Mouse (Mus musculus) midbrain, postnatal 0 days (tissue): ENCODE measurements around the gene Mfsd14a. TPM values are rescaled to one million over a fixed set of nuclear protein-coding genes. Genes with fewer than 3 reads are reported as not detected.

Experiments used
- ATAC-seq: fragments of 200-750 bp; cut with Nextera tagmentation; 2 replicates; pipeline ENCODE4 v1.8.0; 2017; ENCODE audit warnings: moderate number of reproducible peaks, mild to moderate bottlenecking, moderate TSS enrichment, moderate library complexity; ENCODE audit not compliant: low FRiP score
- DNase-seq: peaks from one replicate; pipeline ENCODE4 v3.0.0-alpha.2; 2015; ENCODE audit warnings: low spot score
- H3K27ac ChIP-seq: fragments of 300-500 bp; sonication (generic); 2 replicates; pipeline ENCODE4 v1.5.1; 2014; ENCODE audit warnings: low read depth, mild to moderate bottlenecking, low read length, mixed read lengths
- H3K27me3 ChIP-seq: fragments of 300-500 bp; sonication (generic); 2 replicates; pipeline ENCODE4 v1.6.1; 2014; ENCODE audit warnings: low read length, control low read depth, mixed read lengths; ENCODE audit not compliant: insufficient read depth
- H3K36me3 ChIP-seq: fragments of 300-500 bp; sonication (generic); 2 replicates; pipeline ENCODE4 v1.6.1; 2014; ENCODE audit warnings: low read length, control low read depth, mixed read lengths; ENCODE audit not compliant: insufficient read depth
- H3K4me1 ChIP-seq: fragments of 300-500 bp; sonication (generic); 2 replicates; pipeline ENCODE4 v1.6.1; 2014; ENCODE audit warnings: mild to moderate bottlenecking, control low read depth, antibody characterized with exemption, low read length, mixed read lengths; ENCODE audit not compliant: insufficient read depth
- H3K4me2 ChIP-seq: fragments of 300-500 bp; sonication (generic); 2 replicates; pipeline ENCODE4 v1.6.1; 2014; ENCODE audit warnings: low read depth, mild to moderate bottlenecking, low read length, mixed read lengths; ENCODE audit not compliant: poor library complexity, severe bottlenecking
- H3K4me3 ChIP-seq: fragments of 300-500 bp; sonication (generic); 2 replicates; pipeline ENCODE4 v1.5.1; 2014; ENCODE audit warnings: low read depth, mild to moderate bottlenecking, low read length, moderate library complexity
- H3K9ac ChIP-seq: fragments of 300-500 bp; sonication (generic); replicated peaks from 2 replicates; pipeline ENCODE4 v1.6.1; 2014; ENCODE audit warnings: mild to moderate bottlenecking, low read length, moderate library complexity, mixed read lengths; ENCODE audit not compliant: poor library complexity, severe bottlenecking
- H3K9me3 ChIP-seq: fragments of 300-500 bp; sonication (generic); 2 replicates; pipeline ENCODE4 v1.6.1; 2016; ENCODE audit warnings: low read length, control low read depth
- CTCF ChIP-seq: IDR thresholded peaks from 2 replicates; pipeline ENCODE4 v1.5.1; 2016; ENCODE audit warnings: antibody characterized with exemption, mild to moderate bottlenecking
- WGBS: fragments of 180-500 bp; shearing (Covaris S2); extraction: QIAGEN DNeasy Blood & Tissue Kit; methylation state at CpG from one replicate; pipeline ENCODE4 v1.1.7; 2014; 5-methylcytosine and 5-hydroxymethylcytosine counted together
- polyA plus RNA-seq: library from polyadenylated mRNA; unstranded; fragments of >200 nt; fragmentation: Nextera tagmentation; extraction: Ambion mirVana; gene quantifications from 2 replicates; pipeline ENCODE4 v1.2.1, GENCODE M21; 2015
- total RNA-seq: library from RNA; depleted of rRNA; stranded (reverse); fragments of >200 nt; gene quantifications from 2 replicates; pipeline ENCODE4 v1.2.3, GENCODE M21; 2014

Gene Mfsd14a
- total and polyA plus RNA-seq, 2 experiments from 2014 or later: 50.6 to 51.1 TPM

DNA sequence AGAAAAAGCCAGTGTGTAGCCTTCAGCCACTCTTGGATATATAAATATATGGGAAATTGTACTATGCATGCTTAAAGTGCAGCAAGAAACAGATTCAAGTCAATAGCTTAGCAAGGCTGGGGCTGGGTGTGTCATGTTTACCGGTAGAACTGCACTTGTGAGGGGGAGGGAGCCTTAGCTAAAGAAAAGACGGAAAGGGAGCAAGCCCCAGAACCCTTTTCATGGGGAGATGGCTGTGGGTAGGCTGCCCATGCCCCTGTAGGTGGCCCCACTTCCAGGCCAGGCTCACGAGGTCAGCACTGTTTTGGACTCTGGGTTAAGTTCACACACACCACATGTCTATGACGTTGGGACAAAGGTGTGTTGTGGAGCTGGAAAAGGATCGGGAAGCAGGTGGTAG, 26.7 kb downstream of the Mfsd14a start:
- TF ChIP-seq CTCF: no peak
- DNase-seq (no peak), ATAC-seq (no peak)
- Histone ChIP-seq H3K27ac (no peak overlapping the region), H3K4me2 (no peak overlapping the region), H3K4me3 (no peak overlapping the region), H3K9ac (no peak overlapping the region), H3K9me3 (no peaks in the 10 kb centered on the region), H3K27me3 (no peaks in the 10 kb centered on the region), H3K4me1 (no peaks in the 10 kb centered on the region), H3K36me3 (peaks cover 54% of the 10 kb centered on the region)
- WGBS: 63% methylated on average over 5 of the region's 5 CpGs

DNA sequence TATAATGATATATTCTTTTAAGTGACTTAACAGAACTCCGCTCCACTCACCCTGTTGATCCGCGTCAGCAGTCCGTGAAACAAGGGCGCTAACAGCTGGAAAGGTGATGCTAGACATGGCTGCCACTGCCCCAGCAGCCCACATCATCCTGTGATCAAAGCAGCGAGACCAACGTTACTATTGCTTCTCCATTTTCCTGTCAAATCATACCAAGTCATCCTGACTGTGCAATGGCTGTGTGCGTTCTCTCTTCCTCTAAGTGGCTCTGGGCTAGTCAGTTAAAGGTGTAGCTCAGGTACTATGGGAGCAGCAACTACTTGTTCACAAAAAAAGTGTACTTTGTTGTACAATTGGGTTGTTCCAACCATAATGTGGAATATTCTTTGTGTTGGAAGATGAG, 27.6 kb downstream of the Mfsd14a start:
- no peak for ATAC-seq

DNA sequence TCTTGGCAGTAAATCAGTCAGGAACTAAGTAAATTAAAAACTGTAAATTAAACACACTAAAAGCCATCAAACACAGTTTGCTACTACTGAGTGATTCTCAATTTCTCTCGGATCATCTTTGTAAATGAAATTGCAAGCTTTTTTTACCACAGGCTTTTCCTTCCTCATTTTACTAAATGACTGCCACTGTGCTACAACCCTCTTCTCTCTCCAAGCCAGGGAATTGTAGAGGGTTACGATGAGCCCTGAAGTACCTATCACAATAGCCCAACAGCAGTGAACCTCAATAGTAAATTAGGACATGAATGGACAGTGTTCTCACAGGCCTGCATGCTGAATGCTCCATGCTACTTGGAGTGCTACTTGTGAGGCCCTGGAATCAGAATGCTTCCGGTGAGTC, 28.4 kb downstream of the Mfsd14a start:
- no peak for TF ChIP-seq CTCF
- DNase-seq: no peak
- Histone ChIP-seq H3K4me2 (no peak overlapping the region), H3K27me3 (no peaks in the 10 kb centered on the region), H3K4me3 (no peak overlapping the region), H3K9ac (no peak overlapping the region), H3K4me1 (no peaks in the 10 kb centered on the region), H3K36me3 (peaks cover 40% of the 10 kb centered on the region), H3K9me3 (no peaks in the 10 kb centered on the region), H3K27ac (no peak overlapping the region)
- 90% methylated on average over 3 of the region's 3 CpGs for WGBS
- no peak for ATAC-seq

More for the DNA sequence above, 27.6 kb downstream of the Mfsd14a start:
- H3K4me3 ChIP-seq: no peak overlapping the region
- H3K36me3 ChIP-seq: peaks cover 47% of the 10 kb centered on the region
- no peaks in the 10 kb centered on the region for H3K27me3 ChIP-seq
- H3K9ac ChIP-seq: no peak overlapping the region
- 94% methylated on average over 8 of the region's 8 CpGs for WGBS
- H3K27ac ChIP-seq: no peak overlapping the region
- DNase-seq: no peak
- no peaks in the 10 kb centered on the region for H3K9me3 ChIP-seq
- no peaks in the 10 kb centered on the region for H3K4me1 ChIP-seq
- no peak for TF ChIP-seq CTCF
- no peak overlapping the region for H3K4me2 ChIP-seq

DNA sequence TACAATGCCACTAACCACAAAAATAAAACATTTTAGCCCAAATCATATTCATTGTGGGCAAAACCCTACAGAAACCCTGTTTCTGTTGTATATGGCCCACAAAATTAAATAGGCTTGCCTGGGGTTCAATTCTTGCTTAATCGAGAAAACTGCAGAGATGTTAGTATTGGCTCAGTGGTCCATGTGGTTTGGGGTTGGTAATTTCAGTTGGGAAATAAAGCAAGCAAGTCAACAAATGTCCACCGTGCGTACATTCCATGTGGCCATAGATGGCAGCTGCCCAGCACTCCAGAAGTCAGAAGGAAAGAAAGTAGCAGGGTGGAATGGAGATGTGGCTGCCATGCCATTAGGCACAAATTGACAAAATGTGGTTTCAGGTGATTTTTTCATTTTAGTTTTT, 29.5 kb downstream of the Mfsd14a start:
- no peak overlapping the region for H3K9ac ChIP-seq
- no peak overlapping the region for H3K4me3 ChIP-seq
- DNase-seq (no peak), ATAC-seq (no peak)
- no peak overlapping the region for H3K4me2 ChIP-seq
- 95% methylated on average over 3 of the region's 3 CpGs for WGBS
- peaks cover 32% of the 10 kb centered on the region for H3K36me3 ChIP-seq
- no peaks in the 10 kb centered on the region for H3K9me3 ChIP-seq
- TF ChIP-seq CTCF: no peak
- H3K27ac ChIP-seq: no peak overlapping the region
- no peaks in the 10 kb centered on the region for H3K27me3 ChIP-seq
- no peaks in the 10 kb centered on the region for H3K4me1 ChIP-seq

DNA sequence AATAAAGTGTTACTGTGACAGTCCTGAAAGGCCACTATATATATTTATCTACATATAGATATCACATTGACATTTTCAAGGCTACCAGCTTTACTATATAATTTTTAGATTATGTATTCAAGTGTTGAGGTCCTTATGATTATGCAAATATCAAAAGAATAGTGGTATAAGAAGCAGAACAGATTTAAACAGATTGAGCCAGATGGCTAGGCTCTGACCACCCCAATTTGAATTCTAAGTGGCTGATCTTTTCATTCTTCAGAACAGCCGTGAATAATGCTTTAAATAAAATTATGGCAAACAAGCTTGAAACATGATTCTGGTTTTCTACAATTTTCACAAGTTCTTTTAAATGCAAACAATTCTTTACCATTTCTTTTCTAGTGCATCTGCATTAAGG, 31.0 kb downstream of the Mfsd14a start:
- DNase-seq (no peak), ATAC-seq (no peak)
- Histone ChIP-seq H3K9ac (no peak overlapping the region), H3K27ac (no peak overlapping the region), H3K4me2 (no peak overlapping the region), H3K9me3 (no peaks in the 10 kb centered on the region), H3K36me3 (peaks cover 32% of the 10 kb centered on the region), H3K27me3 (no peaks in the 10 kb centered on the region), H3K4me3 (no peak overlapping the region), H3K4me1 (no peaks in the 10 kb centered on the region)
- 34% methylated on average over 1 of the region's 1 CpGs for WGBS
- no peak for TF ChIP-seq CTCF

DNA sequence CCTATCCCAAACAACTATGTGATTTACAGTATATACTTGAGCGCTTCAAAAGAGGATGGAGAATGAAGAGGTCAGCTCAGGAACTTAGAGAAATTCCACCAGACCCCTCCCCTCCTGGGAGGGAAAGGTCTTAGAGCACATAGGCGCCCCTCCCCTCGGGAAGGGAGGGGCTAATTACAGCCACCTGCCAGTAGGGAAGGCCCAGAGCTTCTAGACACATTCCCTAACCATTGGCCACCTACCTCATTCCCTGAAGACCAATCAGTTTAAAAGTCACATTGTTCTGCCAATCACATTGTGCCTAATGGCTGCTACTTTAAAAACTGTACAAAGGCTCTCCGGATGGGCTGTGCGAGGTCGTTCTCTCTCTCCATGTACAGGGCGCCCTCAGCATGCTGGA, 39.8 kb downstream of the Mfsd14a start:
- no peak overlapping the region for H3K4me2 ChIP-seq
- WGBS: 91% methylated on average over 7 of the region's 7 CpGs
- H3K27ac ChIP-seq: no peak overlapping the region
- DNase-seq (no peak), ATAC-seq (no peak)
- H3K9ac ChIP-seq: no peak overlapping the region
- no peak for TF ChIP-seq CTCF
- H3K4me3 ChIP-seq: no peak overlapping the region
- peaks cover 3% of the 10 kb centered on the region; the same call in 1 of the 2 replicates for H3K36me3 ChIP-seq
- H3K4me1 ChIP-seq: no peaks in the 10 kb centered on the region
- no peaks in the 10 kb centered on the region for H3K9me3 ChIP-seq
- no peaks in the 10 kb centered on the region for H3K27me3 ChIP-seq
